Mouse (Mus musculus) testis, adult 2 months (tissue): ENCODE measurements at regions not wholly inside any gene's neighbourhood (a gene's known extent, or its start where the extent isn't known, plus 50 kb on each side); places are given as distances from the start of the nearest gene placed in this dataset.

Source experiments
- CTCF ChIP-seq: fragments of 200-500 bp; IDR thresholded peaks from 2 replicates; pipeline ENCODE4 v1.5.1; 2012; ENCODE audit warnings: low read depth, mild to moderate bottlenecking, inconsistent platforms, low read length, moderate library complexity; ENCODE audit not compliant: control insufficient read depth, insufficient read depth, insufficient replicate concordance
- POLR2A ChIP-seq: fragments of 200-500 bp; IDR thresholded peaks from 2 replicates; pipeline ENCODE4 v1.6.1; 2012; ENCODE audit warnings: low read depth, mild to moderate bottlenecking, inconsistent platforms, low read length, moderate library complexity; ENCODE audit not compliant: control insufficient read depth

- TF ChIP-seq POLR2A (no peak), CTCF (no peak)
Observed at GRCm38 (mm10) chr19:27679427-27679826, 249.8 kb upstream of the Pum3 start.
